7 mouse cellular contexts compared by ENCODE assay signal in genomic region chr15:99456338-99456962, GRCm38 (mm10). TPM values are rescaled to one million over a fixed set of nuclear protein-coding genes. Genes with fewer than 3 reads are reported as not detected.
A peak's percentile ranks its signal among the peaks of the same experiment; 100 is the strongest.
DNase-seq lines count a peak whose midpoint lies in the region; ATAC-seq and TF ChIP-seq lines count a peak whose summit lies in the region.

No protein-coding gene starts in this region.

- ATAC-seq in forebrain, embryonic 14.5 days = no peak
- no peak for ATAC-seq in limb, embryonic 12.5 days (ENCODE audit: insufficient number of reproducible peaks, insufficient read depth, low FRiP score, low TSS enrichment, low read depth)
- ATAC-seq in neural tube, embryonic 13.5 days (ENCODE audit: low read depth) = peak; percentile 3; the same call in 1 of the 2 replicates

- 11% methylated on average over 7 of the region's 7 CpGs for WGBS in forebrain, embryonic 14.5 days
- WGBS in limb, embryonic 12.5 days = 20% methylated on average over 7 of the region's 7 CpGs
- 13% methylated on average over 7 of the region's 7 CpGs for WGBS in neural tube, embryonic 13.5 days

- H3K9me3 ChIP-seq in forebrain, embryonic 14.5 days (replicated peaks; ENCODE audit: control insufficient read depth, low read length) = no peaks in the 10 kb centered on the region
- no peaks in the 10 kb centered on the region for H3K9me3 ChIP-seq in limb, embryonic 12.5 days
- H3K9me3 ChIP-seq in neural tube, embryonic 13.5 days = no peaks in the 10 kb centered on the region

- DNase-seq in 416B (ENCODE audit: low read depth) = peak; percentile 44
- peak; percentile 56 for DNase-seq in forebrain, embryonic 14.5 days (ENCODE audit: low spot score)
- no peak for DNase-seq in adrenal gland, adult (ENCODE audit: inconsistent age in 2 of 2, low spot score in 1 of 2)
- DNase-seq in urinary bladder, postnatal 36 days (ENCODE audit: low spot score in 2 of 2) = no peak

- H3ac ChIP-seq in C2C12 (ENCODE audit: control insufficient read depth, insufficient read length, low read depth) = peak overlapping the region; percentile 83

- peaks cover 13% of the 10 kb centered on the region for H3K36me3 ChIP-seq in C2C12 (ENCODE audit: control insufficient read depth, insufficient read depth)
- H3K36me3 ChIP-seq in forebrain, embryonic 14.5 days (ENCODE audit: control insufficient read depth, insufficient read depth, low read length) = 0 out of 2 replicates have a peak, but pooled peaks cover 3% of the 10 kb centered on the region
- peaks cover 45% of the 10 kb centered on the region for H3K36me3 ChIP-seq in limb, embryonic 12.5 days
- H3K36me3 ChIP-seq in neural tube, embryonic 13.5 days = 0 out of 2 replicates have a peak, but pooled peaks cover 8% of the 10 kb centered on the region

- H3K4me2 ChIP-seq in forebrain, embryonic 14.5 days (ENCODE audit: low read length) = peak overlapping the region; percentile 60
- H3K4me2 ChIP-seq in limb, embryonic 12.5 days = peak overlapping the region; percentile 76
- peak overlapping the region; percentile 95 for H3K4me2 ChIP-seq in neural tube, embryonic 13.5 days

- peak overlapping the region; percentile 78 for H3K9ac ChIP-seq in forebrain, embryonic 14.5 days (ENCODE audit: low read length)
- peak overlapping the region; percentile 78 for H3K9ac ChIP-seq in limb, embryonic 12.5 days (replicated peaks)
- H3K9ac ChIP-seq in neural tube, embryonic 13.5 days = peak overlapping the region; percentile 89

- H3K79me3 ChIP-seq in C2C12 (ENCODE audit: low read depth) = peaks cover 14% of the 10 kb centered on the region

- no peaks in the 10 kb centered on the region for H3K27me3 ChIP-seq in C2C12 (ENCODE audit: control insufficient read depth, insufficient read depth, insufficient read length)
- H3K27me3 ChIP-seq in forebrain, embryonic 14.5 days (replicated peaks; ENCODE audit: control insufficient read depth, insufficient read depth, low read length) = no peaks in the 10 kb centered on the region
- H3K27me3 ChIP-seq in limb, embryonic 12.5 days = no peaks in the 10 kb centered on the region
- no peaks in the 10 kb centered on the region for H3K27me3 ChIP-seq in neural tube, embryonic 13.5 days

- TF ChIP-seq CTCF in C2C12 (IDR thresholded peaks at IDR 0.05; ENCODE audit: control insufficient read depth, insufficient read depth, insufficient read length) = no peak

- H3K4me1 ChIP-seq in forebrain, embryonic 14.5 days (ENCODE audit: control insufficient read depth, insufficient read depth, low read length) = peaks cover 22% of the 10 kb centered on the region
- peaks cover 38% of the 10 kb centered on the region for H3K4me1 ChIP-seq in limb, embryonic 12.5 days (replicated peaks)
- H3K4me1 ChIP-seq in neural tube, embryonic 13.5 days (replicated peaks) = peaks cover 62% of the 10 kb centered on the region

- H3K79me2 ChIP-seq in C2C12 (ENCODE audit: control insufficient read depth, insufficient read depth) = peaks cover 60% of the 10 kb centered on the region

- H3K27ac ChIP-seq in forebrain, embryonic 14.5 days (ENCODE audit: low read depth, low read length) = peak overlapping the region; percentile 88
- peak overlapping the region; percentile 93 for H3K27ac ChIP-seq in limb, embryonic 12.5 days
- H3K27ac ChIP-seq in neural tube, embryonic 13.5 days (replicated peaks) = peak overlapping the region; percentile 95

- peak overlapping the region; percentile 91 for H3K4me3 ChIP-seq in C2C12 (ENCODE audit: insufficient read depth, poor library complexity, severe bottlenecking)
- H3K4me3 ChIP-seq in forebrain, embryonic 14.5 days (ENCODE audit: low read depth, low read length) = peak overlapping the region; percentile 87
- peak overlapping the region; percentile 84 for H3K4me3 ChIP-seq in limb, embryonic 12.5 days (replicated peaks)
- peak overlapping the region; percentile 91 for H3K4me3 ChIP-seq in neural tube, embryonic 13.5 days

TF ChIP-seq in C2C12, 6 proteins besides CTCF, POLR2A, EP300 and RAD21:
- TF ChIP-seq MAX (IDR thresholded peaks at IDR 0.05) = no peak
- no peak for TF ChIP-seq FOSL1 (IDR thresholded peaks at IDR 0.05; ENCODE audit: insufficient read depth, low read length, poor library complexity, severe bottlenecking)
- no peak for TF ChIP-seq USF1 (IDR thresholded peaks at IDR 0.05; ENCODE audit: low read depth)
- no peak for TF ChIP-seq MYOG (IDR thresholded peaks at IDR 0.05; ENCODE audit: control insufficient read depth, extremely low read depth, insufficient read length)
- no peak for TF ChIP-seq MYOD1 (IDR thresholded peaks at IDR 0.05; ENCODE audit: control insufficient read depth, insufficient read length, low read depth)
- TF ChIP-seq CEBPB (IDR thresholded peaks at IDR 0.05; ENCODE audit: low read depth) = no peak

RNA-seq across cellular contexts. Expression of gene Nckap5l, which starts 1.1 kb away (rescaled TPM):
- polyA plus RNA-seq in C2C12 (2012; fragmentation: generic; extraction: Trizol) = 17.7 TPM
- polyA plus RNA-seq in forebrain, embryonic 14.5 days (2014; fragmentation: Nextera tagmentation; extraction: Ambion mirVana) = 9.1 and 12.4 TPM in 2 replicates
- polyA plus RNA-seq in limb, embryonic 12.5 days (2016; fragmentation: Nextera tagmentation; extraction: Ambion mirVana) = 13.6 and 14.6 TPM in 2 replicates
- polyA plus RNA-seq in neural tube, embryonic 13.5 days (2015; fragmentation: Nextera tagmentation; extraction: Ambion mirVana) = 14.5 and 18.3 TPM in 2 replicates

RNA-seq across cellular contexts. Expression of gene Bcdin3d, which starts 18.1 kb away (rescaled TPM):
- 12.4 TPM for polyA plus RNA-seq in C2C12 (2012; fragmentation: generic; extraction: Trizol)
- polyA plus RNA-seq in forebrain, embryonic 14.5 days (2014; fragmentation: Nextera tagmentation; extraction: Ambion mirVana) = 22.4 and 25.4 TPM in 2 replicates
- 18.6 and 20.2 TPM in 2 replicates for polyA plus RNA-seq in limb, embryonic 12.5 days (2016; fragmentation: Nextera tagmentation; extraction: Ambion mirVana)
- polyA plus RNA-seq in neural tube, embryonic 13.5 days (2015; fragmentation: Nextera tagmentation; extraction: Ambion mirVana) = 19.6 and 21.4 TPM in 2 replicates

Comparison
In these comparisons a context has a peak if more than half of its experiments do, and no peak if none do; other contexts are left out.
1. DNase-seq: peak in 416B (single experiment) and forebrain, embryonic 14.5 days (single experiment); none in adrenal gland, adult (0 of 2) and urinary bladder, postnatal 36 days (0 of 2).
2. Peak in every context shown above with its lines, with median percentiles within 50 percentile points of each other: H3K4me3 ChIP-seq, H3K27ac ChIP-seq, H3K4me2 ChIP-seq and H3K9ac ChIP-seq.